Mouse (Mus musculus) lung, embryonic 15.5 days (tissue): ENCODE measurements at regions not wholly inside any gene's neighbourhood (a gene's known extent, or its start where the extent isn't known, plus 50 kb on each side); places are given as distances from the start of the nearest gene placed in this dataset.
A peak's percentile ranks its signal among the peaks of the same experiment; 100 is the strongest.

ENCODE experiments used
- ATAC-seq: fragments of 200-750 bp; cut with Nextera tagmentation; 2 replicates; pipeline ENCODE4 v1.8.0; 2017; ENCODE audit warnings: moderate number of reproducible peaks, borderline replicate concordance; ENCODE audit not compliant: low FRiP score, low TSS enrichment; ENCODE audit errors: extremely low read depth
- H3K27ac ChIP-seq: fragments of 300-500 bp; sonication (generic); 2 replicates; pipeline ENCODE4 v1.5.1; 2015; ENCODE audit warnings: moderate library complexity, mild to moderate bottlenecking, inconsistent platforms
- H3K27me3 ChIP-seq: fragments of 300-500 bp; sonication (generic); 2 replicates; pipeline ENCODE4 v1.6.1; 2015; ENCODE audit warnings: inconsistent platforms
- H3K36me3 ChIP-seq: fragments of 300-500 bp; sonication (generic); 2 replicates; pipeline ENCODE4 v1.6.1; 2015; ENCODE audit warnings: inconsistent platforms
- H3K4me1 ChIP-seq: fragments of 300-500 bp; sonication (generic); 2 replicates; pipeline ENCODE4 v1.6.1; 2015; ENCODE audit warnings: inconsistent platforms
- H3K4me2 ChIP-seq: fragments of 300-500 bp; sonication (generic); 2 replicates; pipeline ENCODE4 v1.6.1; 2015; ENCODE audit warnings: inconsistent platforms, mild to moderate bottlenecking, moderate library complexity
- H3K4me3 ChIP-seq: fragments of 300-500 bp; sonication (generic); 2 replicates; pipeline ENCODE4 v1.5.1; 2015; ENCODE audit warnings: mild to moderate bottlenecking, inconsistent platforms
- H3K9ac ChIP-seq: fragments of 300-500 bp; sonication (generic); 2 replicates; pipeline ENCODE4 v1.6.1; 2015; ENCODE audit warnings: inconsistent platforms
- H3K9me3 ChIP-seq: fragments of 300-500 bp; sonication (generic); 2 replicates; pipeline ENCODE4 v1.6.1; 2016; ENCODE audit warnings: inconsistent platforms
- WGBS: fragments of 180-500 bp; shearing (Covaris S2); methylation state at CpG from one replicate; pipeline ENCODE4 v1.1.7; 2015; 5-methylcytosine and 5-hydroxymethylcytosine counted together

DNA sequence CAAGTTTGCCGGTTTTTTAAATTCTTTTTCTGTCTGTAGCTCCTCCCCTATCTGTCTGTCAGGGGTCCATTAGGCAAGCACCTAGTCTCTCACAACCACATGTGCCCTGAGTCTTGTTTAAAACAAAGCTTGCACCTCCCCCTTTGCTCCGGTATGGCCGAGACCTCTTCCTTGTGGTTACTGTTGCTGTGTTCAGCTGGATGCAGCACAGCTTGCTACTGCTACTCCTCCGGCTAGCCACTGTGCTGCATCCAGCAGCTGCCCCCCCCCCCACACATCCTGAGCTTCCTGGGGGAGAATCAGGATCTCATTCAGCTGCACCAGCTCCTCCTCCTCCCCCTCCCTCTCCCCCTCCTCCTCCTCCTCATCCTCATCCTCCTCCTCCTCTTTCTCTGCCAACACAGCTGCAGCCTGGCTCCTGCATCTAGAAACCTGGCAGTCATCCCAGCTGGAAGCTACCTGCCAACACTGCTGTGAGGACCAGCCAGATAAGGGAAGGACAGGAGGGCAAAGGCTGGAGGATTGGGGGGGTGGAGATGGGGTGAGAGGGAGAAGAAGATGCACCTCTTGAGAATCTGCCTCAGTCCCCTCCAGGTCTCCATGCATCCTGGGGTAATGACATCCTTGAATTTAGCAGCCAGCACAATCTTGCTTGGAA, 114.8 kb upstream of the Tmem260 start:
- Histone ChIP-seq H3K27me3 (no peaks in the 10 kb centered on the region), H3K4me3 (no peak overlapping the region), H3K9me3 (no peaks in the 10 kb centered on the region), H3K9ac (no peak overlapping the region), H3K36me3 (no peaks in the 10 kb centered on the region), H3K27ac (no peak overlapping the region), H3K4me2 (peak overlapping the region; percentile 19; the same call in 1 of the 2 replicates), H3K4me1 (peaks cover 42% of the 10 kb centered on the region)
- peak; percentile 65; the same call in 1 of the 2 replicates for ATAC-seq
- 4% methylated on average over 4 of the region's 4 CpGs for WGBS

DNA sequence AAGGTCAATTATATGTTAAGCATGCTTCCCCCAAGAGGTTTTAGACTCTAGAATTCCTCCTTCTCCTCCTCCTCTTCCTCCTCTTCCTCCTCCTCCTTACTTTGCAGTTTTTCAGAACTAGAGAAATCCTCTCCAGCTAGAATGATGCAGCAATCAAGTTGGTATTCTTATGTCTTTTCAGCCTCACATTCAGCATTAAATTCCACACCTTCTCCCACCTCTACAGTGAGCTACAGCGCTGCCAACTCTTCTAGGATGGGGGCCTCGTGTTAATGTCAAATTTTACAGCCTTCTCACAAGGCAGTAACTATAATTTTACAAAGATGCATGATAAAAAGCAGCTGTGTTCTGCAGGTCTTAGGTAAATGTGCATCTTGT, 114.3 kb upstream of the Tmem260 start:
- H3K4me1 ChIP-seq: peaks cover 42% of the 10 kb centered on the region
- no peak for ATAC-seq
- H3K4me2 ChIP-seq: no peak overlapping the region
- no peaks in the 10 kb centered on the region for H3K27me3 ChIP-seq
- no peaks in the 10 kb centered on the region for H3K9me3 ChIP-seq
- H3K27ac ChIP-seq: peak overlapping the region; percentile 29
- H3K9ac ChIP-seq: no peak overlapping the region
- no peaks in the 10 kb centered on the region for H3K36me3 ChIP-seq
- H3K4me3 ChIP-seq: no peak overlapping the region
- WGBS: 53% methylated on average over 2 of the region's 2 CpGs

DNA sequence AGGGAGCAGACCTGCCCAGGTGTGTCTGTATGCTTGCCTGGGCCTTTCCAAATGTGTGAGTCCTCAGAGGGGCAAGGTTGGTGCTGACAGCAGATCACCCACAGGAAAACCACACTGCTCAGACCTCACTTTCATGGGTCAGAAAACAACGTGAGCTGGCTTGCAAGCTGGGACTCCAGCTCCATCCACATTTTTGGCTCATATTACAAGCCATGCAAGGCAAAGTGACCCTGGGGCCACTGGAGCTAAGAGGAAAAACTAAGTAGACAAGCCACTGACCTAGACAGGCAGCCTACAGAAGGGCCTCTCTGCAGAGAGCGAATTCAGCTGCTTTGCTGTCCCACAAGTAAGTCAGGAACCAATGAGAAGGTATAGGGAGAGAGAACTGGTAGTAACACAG, 113.7 kb upstream of the Tmem260 start:
- H3K36me3 ChIP-seq: no peaks in the 10 kb centered on the region
- peak overlapping the region; percentile 29 for H3K27ac ChIP-seq
- peak; percentile 19; the same call in 1 of the 2 replicates for ATAC-seq
- no peaks in the 10 kb centered on the region for H3K27me3 ChIP-seq
- H3K4me1 ChIP-seq: peaks cover 42% of the 10 kb centered on the region
- no peak overlapping the region for H3K4me3 ChIP-seq
- H3K9me3 ChIP-seq: no peaks in the 10 kb centered on the region
- peak overlapping the region; percentile 18; the same call in 1 of the 2 replicates for H3K4me2 ChIP-seq
- 10% methylated on average over 2 of the region's 2 CpGs for WGBS
- H3K9ac ChIP-seq: no peak overlapping the region

DNA sequence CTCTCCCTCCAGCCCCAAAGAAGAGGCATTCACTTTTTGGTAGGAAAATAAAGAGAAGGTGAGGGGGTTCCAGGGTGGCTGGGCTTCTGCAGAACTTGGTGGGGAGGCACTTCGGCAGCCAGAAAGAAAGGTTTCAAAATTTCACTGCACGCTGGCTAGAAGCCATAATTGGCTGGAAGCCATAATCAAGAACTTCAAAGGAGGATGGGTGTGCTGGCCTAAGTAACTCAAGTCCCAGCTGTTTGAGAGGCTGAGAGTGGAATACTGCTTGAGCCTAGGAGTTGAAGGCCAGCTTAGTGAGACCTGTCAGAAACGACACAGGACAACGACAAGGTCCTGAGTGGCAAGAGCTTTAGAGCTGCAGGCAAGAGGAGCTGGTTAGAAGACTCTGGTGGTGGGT, 113.3 kb upstream of the Tmem260 start:
- peak; percentile 58 for ATAC-seq
- Histone ChIP-seq H3K27ac (peak overlapping the region; percentile 29), H3K27me3 (no peaks in the 10 kb centered on the region)

DNA sequence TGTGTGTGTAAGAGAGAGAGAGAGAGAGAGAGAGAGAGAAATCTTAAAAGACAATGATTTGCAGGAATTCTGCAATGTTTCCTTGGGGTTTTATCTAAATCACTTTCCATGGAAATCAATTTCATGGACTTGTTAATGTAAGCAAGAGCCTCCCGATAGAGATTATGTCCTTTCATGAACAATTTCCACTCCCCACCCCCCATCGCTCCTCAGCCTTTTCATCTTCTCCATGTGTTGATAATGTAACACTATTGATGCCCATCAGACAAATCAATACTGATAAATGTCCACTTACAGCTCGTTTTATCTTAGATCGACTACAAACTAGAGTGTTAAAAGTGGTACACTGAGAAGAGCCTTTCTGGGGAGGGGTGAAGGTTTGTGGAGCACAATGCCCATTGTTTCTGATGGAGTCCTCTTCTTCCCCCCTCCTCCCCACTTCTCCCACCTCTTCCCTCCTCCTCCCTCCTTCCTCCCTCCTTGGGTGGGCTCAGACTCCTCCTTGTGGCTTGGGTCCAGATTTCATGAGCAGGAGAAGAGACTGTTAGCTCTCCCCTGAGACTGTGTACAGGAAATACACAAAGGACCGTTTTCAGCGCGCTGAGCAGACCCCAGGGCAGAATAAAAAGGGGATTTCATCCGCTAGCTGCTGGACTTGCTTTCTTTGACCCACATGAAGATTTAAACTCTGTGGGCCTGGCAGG, 111.7 kb upstream of the Tmem260 start:
- H3K36me3 ChIP-seq: no peaks in the 10 kb centered on the region
- H3K4me1 ChIP-seq: peaks cover 42% of the 10 kb centered on the region
- ATAC-seq: no peak
- no peak overlapping the region for H3K9ac ChIP-seq
- no peak overlapping the region for H3K4me2 ChIP-seq
- H3K9me3 ChIP-seq: no peaks in the 10 kb centered on the region
- no peak overlapping the region for H3K4me3 ChIP-seq
- H3K27me3 ChIP-seq: no peaks in the 10 kb centered on the region
- no peak overlapping the region for H3K27ac ChIP-seq
- WGBS: 22% methylated on average over 8 of the region's 8 CpGs

More for the DNA sequence above, 113.3 kb upstream of the Tmem260 start:
- WGBS: 14% methylated on average over 4 of the region's 4 CpGs
- no peak overlapping the region for H3K4me3 ChIP-seq
- H3K36me3 ChIP-seq: no peaks in the 10 kb centered on the region
- H3K4me1 ChIP-seq: peaks cover 42% of the 10 kb centered on the region
- H3K9me3 ChIP-seq: no peaks in the 10 kb centered on the region
- H3K9ac ChIP-seq: no peak overlapping the region
- peak overlapping the region; percentile 18; the same call in 1 of the 2 replicates for H3K4me2 ChIP-seq

DNA sequence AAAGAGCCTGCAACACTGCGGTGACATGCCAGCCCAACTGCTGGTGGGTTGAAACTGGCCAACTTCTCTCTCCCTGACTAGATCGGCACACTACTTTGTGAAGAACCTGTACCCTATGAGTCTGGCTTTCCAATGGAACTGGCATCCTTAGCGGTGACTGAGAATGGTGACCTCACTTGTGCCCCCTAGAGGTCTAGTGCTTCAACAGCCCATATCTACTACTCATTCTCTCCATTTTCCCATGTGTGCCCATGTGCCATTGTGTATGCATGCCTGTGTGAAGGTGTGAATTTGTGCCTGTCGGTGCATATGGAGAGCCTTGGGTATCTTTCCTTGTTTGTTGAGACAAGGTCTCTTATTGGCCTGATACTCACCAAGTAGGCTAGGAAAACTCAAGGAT, 106.5 kb upstream of the Tmem260 start:
- Histone ChIP-seq H3K27me3 (no peaks in the 10 kb centered on the region), H3K9ac (no peak overlapping the region), H3K9me3 (no peaks in the 10 kb centered on the region), H3K36me3 (no peaks in the 10 kb centered on the region), H3K27ac (no peak overlapping the region), H3K4me1 (peaks cover 3% of the 10 kb centered on the region), H3K4me3 (no peak overlapping the region), H3K4me2 (no peak overlapping the region)
- 78% methylated on average over 4 of the region's 4 CpGs for WGBS
- no peak for ATAC-seq

DNA sequence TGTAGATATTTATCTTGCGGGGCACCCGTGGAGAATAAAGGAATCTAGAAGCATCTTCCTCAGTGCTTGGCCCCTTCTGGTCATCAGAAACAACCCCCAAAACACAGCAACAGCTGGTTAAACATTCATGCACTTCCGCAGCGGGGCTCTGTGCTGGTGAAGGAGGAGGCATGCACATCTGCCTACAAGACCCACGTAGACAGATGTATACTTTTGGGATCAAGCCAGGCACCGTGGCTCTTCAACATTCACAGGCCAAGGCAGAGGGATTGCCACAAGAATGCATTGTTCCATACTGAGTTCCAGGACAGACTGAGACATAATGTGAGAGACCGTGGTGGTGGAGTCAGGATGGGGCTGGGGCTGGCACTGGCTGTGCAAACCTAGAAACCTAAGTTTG, 103.0 kb upstream of the Tmem260 start:
- no peaks in the 10 kb centered on the region for H3K4me1 ChIP-seq
- no peak for ATAC-seq
- H3K27me3 ChIP-seq: no peaks in the 10 kb centered on the region
- H3K4me2 ChIP-seq: no peak overlapping the region
- no peak overlapping the region for H3K27ac ChIP-seq
- no peaks in the 10 kb centered on the region for H3K9me3 ChIP-seq
- H3K4me3 ChIP-seq: no peak overlapping the region
- 41% methylated on average over 7 of the region's 7 CpGs for WGBS
- H3K9ac ChIP-seq: no peak overlapping the region
- H3K36me3 ChIP-seq: no peaks in the 10 kb centered on the region

DNA sequence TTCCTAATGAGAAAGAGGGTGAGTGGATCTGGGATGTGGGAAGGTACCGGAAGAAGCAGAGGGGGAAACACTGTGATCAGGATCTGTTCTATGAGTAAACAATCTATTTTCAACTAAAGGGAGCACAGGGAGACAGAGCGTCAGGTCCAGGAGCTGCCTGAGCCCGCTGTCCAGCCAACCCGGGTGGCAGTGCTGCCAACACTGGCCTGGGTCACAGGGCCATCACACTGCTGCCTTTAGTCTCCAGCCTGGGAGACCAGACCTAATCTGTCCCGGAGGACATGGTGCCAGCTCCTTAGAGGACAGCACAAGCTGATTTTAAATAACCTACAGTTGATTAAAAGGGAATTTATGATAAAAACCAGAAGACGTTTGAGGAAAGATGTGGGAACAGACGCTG, 100.0 kb upstream of the Tmem260 start:
- no peaks in the 10 kb centered on the region for H3K36me3 ChIP-seq
- H3K4me1 ChIP-seq: no peaks in the 10 kb centered on the region
- no peaks in the 10 kb centered on the region for H3K27me3 ChIP-seq

DNA sequence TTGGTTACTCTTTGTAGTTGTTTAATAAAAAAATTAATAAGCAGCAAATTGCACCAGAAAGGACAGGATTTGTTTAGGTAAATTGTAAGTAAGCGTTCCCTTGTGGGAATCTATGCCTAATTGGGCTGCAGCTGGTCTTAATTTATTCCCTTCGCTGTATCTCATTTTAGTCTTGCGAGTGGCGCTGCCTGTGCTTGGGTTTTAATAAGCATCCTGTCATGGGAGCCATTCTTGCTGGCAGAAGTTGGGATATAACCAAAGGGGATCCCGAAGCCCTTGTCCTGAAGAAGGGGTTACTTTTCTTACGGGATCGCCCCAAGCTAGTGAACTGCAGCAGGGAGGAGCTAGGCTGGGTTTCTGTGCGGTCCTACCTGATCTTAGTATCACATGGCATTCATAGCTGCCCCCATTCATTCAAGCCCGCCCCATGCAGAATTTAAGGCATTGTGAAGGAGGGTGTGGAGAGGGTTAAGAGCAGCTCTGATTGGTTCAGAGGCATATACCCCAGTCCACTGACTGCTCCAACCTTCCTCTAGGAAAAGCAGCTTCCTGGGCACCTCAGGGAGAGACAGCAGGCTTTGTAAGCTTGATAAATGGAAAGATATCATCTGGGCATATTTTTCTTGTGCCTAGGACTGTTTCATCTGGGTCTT, 96.4 kb upstream of the Tmem260 start:
- Histone ChIP-seq H3K36me3 (no peaks in the 10 kb centered on the region), H3K27me3 (no peaks in the 10 kb centered on the region), H3K4me2 (no peak overlapping the region), H3K4me3 (no peak overlapping the region), H3K4me1 (no peaks in the 10 kb centered on the region), H3K9ac (no peak overlapping the region), H3K9me3 (no peaks in the 10 kb centered on the region), H3K27ac (no peak overlapping the region)
- ATAC-seq: no peak
- 81% methylated on average over 9 of the region's 9 CpGs for WGBS

More for the DNA sequence above, 100.0 kb upstream of the Tmem260 start:
- Histone ChIP-seq H3K27ac (no peak overlapping the region), H3K9me3 (no peaks in the 10 kb centered on the region), H3K4me2 (no peak overlapping the region), H3K9ac (no peak overlapping the region), H3K4me3 (no peak overlapping the region)
- 69% methylated on average over 7 of the region's 7 CpGs for WGBS
- ATAC-seq: no peak

DNA sequence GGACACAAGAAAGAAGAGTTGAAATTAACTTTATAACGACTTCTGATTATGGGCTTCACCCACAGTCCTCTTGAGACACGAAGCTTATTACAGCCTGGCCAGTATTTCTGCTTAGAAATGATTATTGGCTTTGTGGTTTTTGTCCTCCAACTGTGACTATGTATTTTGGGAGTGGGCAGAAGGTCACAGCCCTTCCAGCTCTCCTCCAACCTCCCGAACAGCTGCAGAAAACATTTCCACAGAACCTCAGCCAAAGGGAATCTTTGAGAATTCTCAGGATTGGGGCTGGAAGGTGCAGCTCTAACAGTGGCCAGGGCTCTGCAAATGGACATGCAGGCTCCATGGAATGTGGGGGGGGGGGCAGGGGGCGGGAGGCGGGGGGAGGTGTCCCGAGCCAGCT, 94.3 kb upstream of the Tmem260 start:
- Histone ChIP-seq H3K4me2 (no peak overlapping the region), H3K9me3 (no peaks in the 10 kb centered on the region), H3K27ac (no peak overlapping the region), H3K4me1 (no peaks in the 10 kb centered on the region), H3K27me3 (no peaks in the 10 kb centered on the region), H3K9ac (no peak overlapping the region), H3K4me3 (no peak overlapping the region), H3K36me3 (no peaks in the 10 kb centered on the region)
- no peak for ATAC-seq
- 59% methylated on average over 6 of the region's 6 CpGs for WGBS

DNA sequence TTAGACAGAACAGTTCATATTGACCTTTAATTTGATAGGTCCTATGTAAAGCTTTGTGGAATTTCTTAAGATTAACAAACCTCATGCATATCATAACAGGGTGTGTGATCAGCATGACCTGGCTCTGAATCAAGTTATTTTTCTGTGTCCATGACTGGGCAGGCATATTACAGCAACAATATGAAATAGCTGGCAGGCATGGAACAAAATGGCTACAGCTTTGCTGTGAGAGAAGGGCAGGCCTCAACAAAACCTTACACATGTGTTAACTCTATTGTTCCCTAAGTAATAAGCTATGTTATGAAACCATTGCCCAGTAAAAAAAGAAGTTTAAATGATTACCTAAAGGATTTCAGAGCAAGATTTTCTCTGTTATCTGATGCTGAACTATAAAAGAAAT, 93.1 kb upstream of the Tmem260 start:
- H3K27me3 ChIP-seq: no peaks in the 10 kb centered on the region
- no peak overlapping the region for H3K27ac ChIP-seq
- no peak overlapping the region for H3K9ac ChIP-seq
- no peak overlapping the region for H3K4me3 ChIP-seq
- H3K4me2 ChIP-seq: no peak overlapping the region
- no peaks in the 10 kb centered on the region for H3K9me3 ChIP-seq
- H3K4me1 ChIP-seq: no peaks in the 10 kb centered on the region
- no peak for ATAC-seq
- no peaks in the 10 kb centered on the region for H3K36me3 ChIP-seq

DNA sequence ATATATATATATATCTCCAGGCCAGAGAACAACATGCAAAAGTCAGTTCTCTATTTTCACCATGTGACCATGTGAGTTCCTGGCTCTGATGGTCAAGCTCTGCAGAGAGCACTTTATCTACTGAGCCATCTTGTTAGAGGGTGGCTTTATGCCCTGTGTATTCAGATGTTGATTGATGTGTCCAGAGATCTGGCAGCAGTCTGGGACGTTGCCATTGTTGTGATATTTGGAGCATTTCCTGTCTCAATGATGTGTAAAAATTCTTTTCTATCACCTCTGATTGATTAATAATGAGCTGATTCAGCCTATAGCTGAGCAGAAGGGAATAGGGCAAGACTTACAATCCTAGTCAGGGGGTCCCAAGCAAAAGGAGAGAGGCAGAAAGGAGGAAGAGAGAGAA, 91.7 kb upstream of the Tmem260 start:
- H3K4me1 ChIP-seq: no peaks in the 10 kb centered on the region
- no peaks in the 10 kb centered on the region for H3K9me3 ChIP-seq
- no peak overlapping the region for H3K4me3 ChIP-seq
- no peak overlapping the region for H3K27ac ChIP-seq
- no peak overlapping the region for H3K4me2 ChIP-seq
- no peaks in the 10 kb centered on the region for H3K36me3 ChIP-seq
- 9% methylated on average over 1 of the region's 1 CpGs for WGBS
- H3K9ac ChIP-seq: no peak overlapping the region
- H3K27me3 ChIP-seq: no peaks in the 10 kb centered on the region
- no peak for ATAC-seq
